Mouse (Mus musculus) left cerebral cortex, adult 11 months (tissue): ENCODE data around the gene Npas3.
A peak's percentile ranks its signal among the peaks of the same experiment; 100 is the strongest.

Experiments used
- DNase-seq: peaks from one replicate; pipeline ENCODE4 v3.0.0; 2022; ENCODE audit warnings: low spot score

The Npas3 gene

GRCm38 (mm10) chr12:54064986-54065385, 816.5 kb downstream of the Npas3 start:
- DNase-seq: no peak

GRCm38 (mm10) chr12:54065607-54066006, 817.1 kb downstream of the Npas3 start:
- DNase-seq: no peak

- DNase-seq: no peak
These were observed 818.9 kb downstream of the Npas3 start for GRCm38 (mm10) chr12:54067419-54067818.

GRCm38 (mm10) chr12:54067886-54068756, 819.6 kb downstream of the Npas3 start:
- DNase-seq: no peak

- DNase-seq: no peak
These were observed 820.3 kb downstream of the Npas3 start for GRCm38 (mm10) chr12:54068757-54069146.

GRCm38 (mm10) chr12:54074012-54074411, 825.5 kb downstream of the Npas3 start:
- no peak for DNase-seq

GRCm38 (mm10) chr12:54080996-54081395, 832.5 kb downstream of the Npas3 start:
- no peak for DNase-seq

- DNase-seq: no peak
These were observed 845.3 kb downstream of the Npas3 start for GRCm38 (mm10) chr12:54093729-54094128.

GRCm38 (mm10) chr12:54096492-54096891, 848.0 kb downstream of the Npas3 start:
- no peak for DNase-seq

- no peak for DNase-seq
These were observed 849.7 kb downstream of the Npas3 start for GRCm38 (mm10) chr12:54098136-54098535.

GRCm38 (mm10) chr12:54098785-54099184, 850.3 kb downstream of the Npas3 start:
- peak; percentile 69 for DNase-seq

GRCm38 (mm10) chr12:54099458-54099857, 851.0 kb downstream of the Npas3 start:
- DNase-seq: no peak

- no peak for DNase-seq
These were observed 852.9 kb downstream of the Npas3 start for GRCm38 (mm10) chr12:54101307-54101870.

GRCm38 (mm10) chr12:54102500-54102899, 854.0 kb downstream of the Npas3 start:
- DNase-seq: no peak

GRCm38 (mm10) chr12:54105531-54105930, 857.1 kb downstream of the Npas3 start:
- DNase-seq: peak; percentile 4

GRCm38 (mm10) chr12:54105946-54106345, 857.5 kb downstream of the Npas3 start:
- DNase-seq: no peak

GRCm38 (mm10) chr12:54110342-54110741, 861.9 kb downstream of the Npas3 start:
- no peak for DNase-seq

GRCm38 (mm10) chr12:54110930-54111329, 862.5 kb downstream of the Npas3 start:
- DNase-seq: no peak

GRCm38 (mm10) chr12:54120386-54120785, 871.9 kb downstream of the Npas3 start:
- no peak for DNase-seq

GRCm38 (mm10) chr12:54121286-54121685, 872.8 kb downstream of the Npas3 start:
- DNase-seq: no peak
